Mouse (Mus musculus): Measurements from ENCODE around the gene St6galnac3. TPM values are rescaled to one million over a fixed set of nuclear protein-coding genes. Genes with fewer than 3 reads are reported as not detected.

St6galnac3 gene
- total and polyA plus RNA-seq, 3 experiments: 0.08 to 1.1 (median 0.38) TPM

DNA sequence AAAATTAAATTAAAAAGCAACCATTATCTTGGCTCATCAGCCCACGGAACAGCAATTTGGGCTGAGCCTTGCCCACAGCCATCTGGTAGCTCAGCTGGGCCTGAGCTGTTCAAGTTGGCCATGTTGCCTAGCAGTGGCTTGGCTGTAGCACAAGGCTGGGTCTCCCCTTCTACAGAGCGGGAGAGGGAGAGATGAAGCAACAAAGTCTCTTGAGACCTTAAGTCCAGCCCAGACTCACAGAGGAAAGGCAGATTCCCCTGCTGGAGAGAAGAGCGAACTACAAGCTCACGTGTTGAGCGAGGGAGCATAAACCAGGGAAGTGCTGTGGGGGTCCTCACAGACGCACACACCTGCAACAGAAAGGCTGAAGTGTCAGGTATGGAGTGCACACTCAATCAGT is 126.3 kb downstream of the St6galnac3 start (continued):
- TF ChIP-seq IRF4 (IDR thresholded peaks at IDR 0.05; ENCODE audit: low read depth, low read length): no peak
- TF ChIP-seq PAX5 (IDR thresholded peaks at IDR 0.05; ENCODE audit: low read length): no peak
- no peak for TF ChIP-seq CHD2 (IDR thresholded peaks at IDR 0.05; ENCODE audit: low read length)
- no peak for TF ChIP-seq ZMIZ1 (IDR thresholded peaks at IDR 0.05; ENCODE audit: low read depth, low read length)
- TF ChIP-seq JUND (conservative IDR thresholded peaks at IDR 0.05; ENCODE audit: low read depth, low read length): no peak
- TF ChIP-seq CTCF (conservative IDR thresholded peaks at IDR 0.05 in 1 of 2, IDR thresholded peaks at IDR 0.05 in 1 of 2; ENCODE audit: low read depth in 2 of 2, low read length in 2 of 2): peak; percentile 54 to 56
- TF ChIP-seq SMC3 (IDR thresholded peaks at IDR 0.05; ENCODE audit: low read depth, low read length): no peak

DNA sequence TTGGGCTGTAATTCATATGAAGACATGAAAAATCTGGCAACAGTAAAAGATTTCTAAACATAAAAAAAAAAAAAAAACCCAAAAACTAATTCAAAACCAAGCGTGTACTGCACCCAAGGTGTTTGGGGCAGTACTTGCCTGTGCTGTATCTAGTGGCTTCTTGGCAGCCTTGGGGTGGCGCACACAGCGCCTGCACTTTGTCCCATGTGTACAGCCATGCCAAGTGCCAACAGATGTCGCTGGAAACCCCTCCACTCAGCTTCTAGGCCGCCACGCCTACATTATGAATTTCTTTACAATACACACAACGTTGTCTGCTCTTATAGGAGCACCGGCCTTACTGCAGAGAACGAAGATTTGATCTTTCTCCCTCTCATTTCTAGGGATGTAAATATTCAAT is 130.4 kb downstream of the St6galnac3 start:
- in situ Hi-C loops (cut with MboI; ENCODE audit: low pct_ligation_motif_present, low pct_unique_long_range_greater_than_20kb, low sequenced_read_pairs) (no loop called here), dilution Hi-C loops (cut with MboI; ENCODE audit: extremely low pct_ligation_motif_present, extremely low pct_unique_long_range_greater_than_20kb, low sequenced_read_pairs) (no loop called here)

DNA sequence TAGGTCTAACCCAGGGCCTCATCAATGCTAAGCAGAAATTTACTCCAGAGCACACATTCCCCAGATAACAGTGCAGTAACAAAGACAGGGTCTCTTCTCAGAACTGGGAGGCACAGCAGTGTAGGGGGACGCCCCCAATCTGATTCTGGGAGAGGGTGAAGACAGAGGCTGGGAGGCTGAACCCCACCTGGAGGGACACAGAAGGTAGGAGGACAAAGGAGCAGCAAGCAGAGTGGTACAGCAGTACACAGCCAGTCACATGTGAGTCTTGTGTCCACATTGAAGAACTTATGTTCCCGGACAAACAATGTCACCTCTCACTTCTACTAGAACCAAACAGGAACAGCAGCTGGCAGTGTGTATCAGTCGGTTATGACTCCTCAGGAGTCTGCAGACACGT is 131.0 kb downstream of the St6galnac3 start:
- DNase-seq (ENCODE audit: extremely low read depth): no peak
- no peak overlapping the region for H3K27ac ChIP-seq (ENCODE audit: insufficient read depth, low read depth)
- H3K36me3 ChIP-seq (replicated peaks in 1 of 2; ENCODE audit: control insufficient read depth in 1 of 2, insufficient read depth in 1 of 2, low read length in 1 of 2): no peaks in the 10 kb centered on the region
- H3K9ac ChIP-seq (ENCODE audit: insufficient read depth, low read depth): no peak overlapping the region
- TF ChIP-seq MAX (IDR thresholded peaks at IDR 0.05; ENCODE audit: low read length) (no peak), ETS1 (conservative IDR thresholded peaks at IDR 0.05; ENCODE audit: low read depth, low read length) (no peak), ZC3H11A (IDR thresholded peaks at IDR 0.05; ENCODE audit: low read depth, low read length) (no peak)
- H3K27me3 ChIP-seq (replicated peaks): no peaks in the 10 kb centered on the region
- H3K4me3 ChIP-seq (replicated peaks in 1 of 3; ENCODE audit: low read depth in 2 of 3, low read length in 2 of 3, poor library complexity in 1 of 3): no peak overlapping the region
- H3K4me1 ChIP-seq (ENCODE audit: control insufficient read depth in 1 of 2, insufficient read depth in 2 of 2): peaks cover 2 to 27% of the 10 kb centered on the region in 2 experiments; a peak in 3 of 4 replicates
- H3K4me2 ChIP-seq (ENCODE audit: insufficient read depth, low read depth, poor library complexity, severe bottlenecking): no peak overlapping the region
- dilution Hi-C loops (cut with MboI; ENCODE audit: extremely low pct_ligation_motif_present, extremely low pct_unique_long_range_greater_than_20kb, low sequenced_read_pairs) (no loop called here), in situ Hi-C loops (cut with MboI; ENCODE audit: low pct_ligation_motif_present, low pct_unique_long_range_greater_than_20kb, low sequenced_read_pairs) (no loop called here)
- peaks cover 3% of the 10 kb centered on the region for H3K9me3 ChIP-seq (replicated peaks; ENCODE audit: low read length)
- no peaks in the 10 kb centered on the region for H3K79me2 ChIP-seq (replicated peaks; ENCODE audit: control insufficient read depth, extremely low read depth, insufficient read depth, poor library complexity, severe bottlenecking)

More for the DNA sequence above, 130.4 kb downstream of the St6galnac3 start:
- peaks cover 2 to 27% of the 10 kb centered on the region in 2 experiments; a peak in 3 of 4 replicates for H3K4me1 ChIP-seq (ENCODE audit: control insufficient read depth in 1 of 2, insufficient read depth in 2 of 2)
- TF ChIP-seq RCOR1 (conservative IDR thresholded peaks at IDR 0.05; ENCODE audit: low read depth, low read length): no peak
- peak in 1 of 2 experiments; percentile 46; a peak in 2 of 4 replicates for TF ChIP-seq CTCF (conservative IDR thresholded peaks at IDR 0.05 in 1 of 2, IDR thresholded peaks at IDR 0.05 in 1 of 2; ENCODE audit: low read depth in 2 of 2, low read length in 2 of 2)
- TF ChIP-seq POLR2AphosphoS2 (IDR thresholded peaks at IDR 0.05; ENCODE audit: low read depth, low read length): no peak
- no peaks in the 10 kb centered on the region for H3K36me3 ChIP-seq (replicated peaks in 1 of 2; ENCODE audit: control insufficient read depth in 1 of 2, insufficient read depth in 1 of 2, low read length in 1 of 2)
- DNase-seq (ENCODE audit: extremely low read depth): no peak
- no peak overlapping the region for H3K27ac ChIP-seq (ENCODE audit: insufficient read depth, low read depth)
- no peak overlapping the region for H3K9ac ChIP-seq (ENCODE audit: insufficient read depth, low read depth)
- H3K27me3 ChIP-seq (replicated peaks): no peaks in the 10 kb centered on the region
- no peak overlapping the region for H3K4me3 ChIP-seq (replicated peaks in 1 of 3; ENCODE audit: low read depth in 2 of 3, low read length in 2 of 3, poor library complexity in 1 of 3)
- peaks cover 3% of the 10 kb centered on the region for H3K9me3 ChIP-seq (replicated peaks; ENCODE audit: low read length)
- no peak overlapping the region for H3K4me2 ChIP-seq (ENCODE audit: insufficient read depth, low read depth, poor library complexity, severe bottlenecking)
- no peaks in the 10 kb centered on the region for H3K79me2 ChIP-seq (replicated peaks; ENCODE audit: control insufficient read depth, extremely low read depth, insufficient read depth, poor library complexity, severe bottlenecking)

DNA sequence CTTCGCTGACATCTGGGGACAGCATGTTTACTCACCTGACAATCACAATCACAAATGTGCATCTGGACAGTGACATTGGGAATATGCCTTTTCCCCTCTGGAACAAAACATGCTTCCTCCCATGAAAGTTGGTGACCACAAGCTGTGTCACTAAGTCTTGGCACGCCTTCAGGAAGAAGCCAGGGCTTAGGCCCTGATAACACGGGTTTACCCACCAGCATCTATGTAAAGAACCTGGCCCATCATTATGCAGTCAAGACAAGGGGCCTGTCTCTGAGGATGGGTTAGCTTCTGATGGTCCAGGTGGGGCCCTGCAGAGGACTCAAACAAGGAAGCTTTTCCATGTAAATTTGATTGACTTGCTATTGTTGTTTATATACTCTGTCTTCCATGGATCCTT is 131.9 kb downstream of the St6galnac3 start:
- no peaks in the 10 kb centered on the region for H3K36me3 ChIP-seq (replicated peaks in 1 of 2; ENCODE audit: control insufficient read depth in 1 of 2, insufficient read depth in 1 of 2, low read length in 1 of 2)
- H3K4me2 ChIP-seq (ENCODE audit: insufficient read depth, low read depth, poor library complexity, severe bottlenecking): no peak overlapping the region
- TF ChIP-seq MXI1 (IDR thresholded peaks at IDR 0.05; ENCODE audit: low read depth, low read length) (no peak), MEF2A (IDR thresholded peaks at IDR 0.05; ENCODE audit: borderline replicate concordance, low read depth, low read length) (no peak), RAD21 (IDR thresholded peaks at IDR 0.05; ENCODE audit: low read depth, low read length) (no peak), SMC3 (IDR thresholded peaks at IDR 0.05; ENCODE audit: low read depth, low read length) (no peak), NELFE (IDR thresholded peaks at IDR 0.05; ENCODE audit: low read depth, low read length) (no peak), UBTF (IDR thresholded peaks at IDR 0.05; ENCODE audit: low read depth, low read length) (no peak), PAX5 (IDR thresholded peaks at IDR 0.05; ENCODE audit: low read length) (no peak), IRF4 (IDR thresholded peaks at IDR 0.05; ENCODE audit: low read depth, low read length) (no peak), BHLHE40 (IDR thresholded peaks at IDR 0.05; ENCODE audit: low read depth, low read length) (no peak), ETS1 (conservative IDR thresholded peaks at IDR 0.05; ENCODE audit: low read depth, low read length) (no peak), ZMIZ1 (IDR thresholded peaks at IDR 0.05; ENCODE audit: low read depth, low read length) (no peak), ELF1 (IDR thresholded peaks at IDR 0.05; ENCODE audit: low read depth, low read length) (no peak), CHD2 (IDR thresholded peaks at IDR 0.05; ENCODE audit: low read length) (no peak), TCF12 (IDR thresholded peaks at IDR 0.05; ENCODE audit: low read depth, low read length) (no peak)
- no peaks in the 10 kb centered on the region for H3K79me2 ChIP-seq (replicated peaks; ENCODE audit: control insufficient read depth, extremely low read depth, insufficient read depth, poor library complexity, severe bottlenecking)
- no peak overlapping the region for H3K9ac ChIP-seq (ENCODE audit: insufficient read depth, low read depth)
- no peaks in the 10 kb centered on the region for H3K27me3 ChIP-seq (replicated peaks)
- peaks cover 2 to 24% of the 10 kb centered on the region in 2 experiments; a peak in 3 of 4 replicates for H3K4me1 ChIP-seq (ENCODE audit: control insufficient read depth in 1 of 2, insufficient read depth in 2 of 2)
- H3K9me3 ChIP-seq (replicated peaks; ENCODE audit: low read length): peaks cover 3% of the 10 kb centered on the region
- dilution Hi-C loops (cut with MboI; ENCODE audit: extremely low pct_ligation_motif_present, extremely low pct_unique_long_range_greater_than_20kb, low sequenced_read_pairs) (no loop called here), in situ Hi-C loops (cut with MboI; ENCODE audit: low pct_ligation_motif_present, low pct_unique_long_range_greater_than_20kb, low sequenced_read_pairs) (no loop called here)
- DNase-seq (ENCODE audit: extremely low read depth): no peak
- no peak overlapping the region for H3K27ac ChIP-seq (ENCODE audit: insufficient read depth, low read depth)
- no peak overlapping the region for H3K4me3 ChIP-seq (replicated peaks in 1 of 3; ENCODE audit: low read depth in 2 of 3, low read length in 2 of 3, poor library complexity in 1 of 3)

Data from CH12.LX (cell line).